ENCODE assay signal across 11 mouse cellular contexts in the genomic region with DNA sequence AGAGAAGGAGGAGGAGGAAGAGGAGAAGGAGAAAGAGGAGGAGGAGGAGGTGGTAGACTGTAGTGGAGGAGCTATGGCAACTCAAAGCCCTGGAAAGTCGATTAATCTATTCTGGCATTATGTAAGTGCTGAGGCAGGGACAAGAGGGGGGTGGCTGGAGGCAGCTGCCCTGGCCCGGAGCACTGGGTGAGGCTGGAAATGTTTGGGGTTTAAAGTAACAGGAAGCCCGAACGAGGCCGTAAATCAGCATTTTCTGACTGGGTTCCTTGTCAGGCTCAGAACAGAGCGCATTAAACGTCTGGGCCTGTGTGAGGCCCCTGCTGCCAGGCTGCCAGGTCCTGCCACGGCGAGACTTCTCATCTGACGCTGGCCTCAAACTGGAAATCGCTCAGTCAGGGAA.
A peak's percentile ranks its signal among the peaks of the same experiment; 100 is the strongest.
DNase-seq lines count a peak whose midpoint lies in the region; ATAC-seq lines count a peak whose summit lies in the region.
"Had no signal": no experiment of that assay in that cellular context is flagged by ENCODE, and none has a peak within 500 bp of the region (broad histone marks: within the 10 kb centered on the region; RNA-seq: fewer than 3 reads in every experiment).

No protein-coding gene starts in this region.

- H3K4me1 ChIP-seq in neural tube, embryonic 15.5 days = peaks cover 13% of the 10 kb centered on the region
- H3K4me1 ChIP-seq in limb, embryonic 11.5 days (ENCODE audit: control insufficient read depth, insufficient read depth, low read length) = peaks cover 36% of the 10 kb centered on the region
- H3K4me1 ChIP-seq in neural tube, embryonic 13.5 days (replicated peaks) = peaks cover 14% of the 10 kb centered on the region
- H3K4me1 ChIP-seq: megakaryocyte, embryonic 14.5 days had no signal

- H3K27me3 ChIP-seq in neural tube, embryonic 15.5 days (replicated peaks) = 0 out of 2 replicates have a peak, but pooled peaks cover 2% of the 10 kb centered on the region
- H3K27me3 ChIP-seq in limb, embryonic 11.5 days (ENCODE audit: control insufficient read depth, insufficient read depth, low read length) = no peaks in the 10 kb centered on the region; the same call in 1 of the 2 replicates
- peaks cover 9% of the 10 kb centered on the region; the same call in 1 of the 2 replicates for H3K27me3 ChIP-seq in neural tube, embryonic 13.5 days

- no peak overlapping the region for H3K4me2 ChIP-seq in neural tube, embryonic 15.5 days
- no peak overlapping the region for H3K4me2 ChIP-seq in limb, embryonic 11.5 days (ENCODE audit: low read depth, severe bottlenecking)
- H3K4me2 ChIP-seq in neural tube, embryonic 13.5 days = no peak overlapping the region

- no peak overlapping the region for H3K27ac ChIP-seq in neural tube, embryonic 15.5 days (replicated peaks)
- H3K27ac ChIP-seq in limb, embryonic 11.5 days (replicated peaks; ENCODE audit: low read depth, low read length) = peak overlapping the region; percentile 62
- no peak overlapping the region for H3K27ac ChIP-seq in neural tube, embryonic 13.5 days (replicated peaks)

- H3K9me3 ChIP-seq in neural tube, embryonic 15.5 days (replicated peaks) = no peaks in the 10 kb centered on the region
- H3K9me3 ChIP-seq in limb, embryonic 11.5 days (ENCODE audit: control insufficient read depth, low read length) = no peaks in the 10 kb centered on the region
- no peaks in the 10 kb centered on the region for H3K9me3 ChIP-seq in neural tube, embryonic 13.5 days

- H3K9ac ChIP-seq in neural tube, embryonic 15.5 days (replicated peaks) = no peak overlapping the region
- H3K9ac ChIP-seq in limb, embryonic 11.5 days (ENCODE audit: low read length) = no peak overlapping the region
- peak overlapping the region; percentile 34; the same call in 1 of the 2 replicates for H3K9ac ChIP-seq in neural tube, embryonic 13.5 days

- WGBS in neural tube, embryonic 15.5 days = 17% methylated on average over 11 of the region's 11 CpGs
- 9% methylated on average over 11 of the region's 11 CpGs for WGBS in limb, embryonic 11.5 days
- WGBS in neural tube, embryonic 13.5 days = 18% methylated on average over 11 of the region's 11 CpGs

- H3K36me3 ChIP-seq in neural tube, embryonic 15.5 days = no peaks in the 10 kb centered on the region
- H3K36me3 ChIP-seq in limb, embryonic 11.5 days (ENCODE audit: control insufficient read depth, insufficient read depth, low read length) = no peaks in the 10 kb centered on the region
- H3K36me3 ChIP-seq in neural tube, embryonic 13.5 days = no peaks in the 10 kb centered on the region

- DNase-seq in neural tube, embryonic 10.5 days (ENCODE audit: extremely low spot score, low spot score) = peak; percentile 28
- DNase-seq in fibroblast of lung, adult 2 months (ENCODE audit: low read depth) = peak; percentile 67
- DNase-seq in limb, embryonic 11.5 days (ENCODE audit: low spot score) = peak; percentile 74
- DNase-seq in layer of hippocampus, adult 9-11 months = no peak
- no peak for DNase-seq in spleen, adult 12 weeks (ENCODE audit: low spot score)
- DNase-seq: cerebellum, postnatal 10 days; left cerebral cortex, postnatal 4 days had no signal

- H3K4me3 ChIP-seq in neural tube, embryonic 15.5 days (replicated peaks) = no peak overlapping the region
- H3K4me3 ChIP-seq in limb, embryonic 11.5 days (ENCODE audit: low read depth, low read length) = no peak overlapping the region
- H3K4me3 ChIP-seq in neural tube, embryonic 13.5 days = no peak overlapping the region
- H3K4me3 ChIP-seq: erythroblast, embryonic 14.5 days; megakaryocyte, embryonic 14.5 days had no signal

- ATAC-seq in neural tube, embryonic 15.5 days (ENCODE audit: low FRiP score) = no peak
- ATAC-seq in limb, embryonic 11.5 days (ENCODE audit: insufficient number of reproducible peaks, low FRiP score, low TSS enrichment, low read depth) = peak; percentile 37; the same call in 1 of the 2 replicates
- ATAC-seq in neural tube, embryonic 13.5 days (ENCODE audit: low read depth) = no peak

Comparison
In these comparisons a context has a peak if more than half of its experiments do, and no peak if none do; other contexts are left out.
1. DNase-seq: peak in neural tube, embryonic 10.5 days (single experiment), fibroblast of lung, adult 2 months (single experiment) and limb, embryonic 11.5 days (single experiment); none in layer of hippocampus, adult 9-11 months (single experiment) and spleen, adult 12 weeks (single experiment).